Mouse (Mus musculus) induced T-regulatory cell, adult 2 months (primary cell): Measurements from ENCODE around the gene Aggf1.
A peak's percentile ranks its signal among the peaks of the same experiment; 100 is the strongest.

Experiments
- DNase-seq: peaks from one replicate; pipeline ENCODE4 v3.0.0-alpha.2; 2012; ENCODE audit warnings: low read depth

Aggf1 gene

GRCm38 (mm10) chr13:95332086-95332899 is 42.9 kb downstream of the Aggf1 start:
- DNase-seq: no peak

- no peak for DNase-seq
These were observed 44.6 kb downstream of the Aggf1 start for GRCm38 (mm10) chr13:95330507-95330906.

GRCm38 (mm10) chr13:95328767-95329166 is 46.4 kb downstream of the Aggf1 start:
- no peak for DNase-seq

GRCm38 (mm10) chr13:95327345-95327741 is 47.8 kb downstream of the Aggf1 start:
- no peak for DNase-seq

- DNase-seq: no peak
These were observed 48.4 kb downstream of the Aggf1 start for GRCm38 (mm10) chr13:95326611-95327344.

- DNase-seq: no peak
These were observed 49.1 kb downstream of the Aggf1 start for GRCm38 (mm10) chr13:95325907-95326550.

- peak; percentile 69 for DNase-seq
These were observed 49.9 kb downstream of the Aggf1 start for GRCm38 (mm10) chr13:95325080-95325906.

- no peak for DNase-seq
These were observed 50.5 kb downstream of the Aggf1 start for GRCm38 (mm10) chr13:95324626-95325079.

GRCm38 (mm10) chr13:95323950-95324625 is 51.1 kb downstream of the Aggf1 start:
- DNase-seq: peak; percentile 61

- no peak for DNase-seq
These were observed 51.8 kb downstream of the Aggf1 start, which contains the start of gene Zbed3 for GRCm38 (mm10) chr13:95323400-95323799. TSS of gene Zbed3 (plus strand) at chr13:95323612.

- no peak for DNase-seq
These were observed 54.7 kb downstream of the Aggf1 start for GRCm38 (mm10) chr13:95320451-95320850.

- DNase-seq: no peak
These were observed 56.0 kb downstream of the Aggf1 start for GRCm38 (mm10) chr13:95319153-95319552.

GRCm38 (mm10) chr13:95312016-95312415 is 63.1 kb downstream of the Aggf1 start:
- no peak for DNase-seq

GRCm38 (mm10) chr13:95307100-95307655 is 68.0 kb downstream of the Aggf1 start:
- no peak for DNase-seq

GRCm38 (mm10) chr13:95306596-95306995 is 68.6 kb downstream of the Aggf1 start:
- no peak for DNase-seq
